Mouse (Mus musculus) G1E (cell line): ENCODE results near the gene Prrx1. TPM values are rescaled to one million over a fixed set of nuclear protein-coding genes. Genes with fewer than 3 reads are reported as not detected.

Experiments used
- ATAC-seq: 2 replicates; pipeline ENCODE4 v1.8.0; 2016; ENCODE audit warnings: mild to moderate bottlenecking; ENCODE audit not compliant: insufficient number of reproducible peaks, poor library complexity, low FRiP score, severe bottlenecking; ENCODE audit errors: extremely low read depth
- DNase-seq: peaks from one replicate; pipeline ENCODE4 v3.0.0; 2012; ENCODE audit warnings: low spot score
- H3K27me3 ChIP-seq: 2 replicates; pipeline ENCODE4 v1.6.1; 2012; ENCODE audit warnings: mild to moderate bottlenecking, low read length, inconsistent platforms; ENCODE audit not compliant: insufficient read depth
- H3K36me3 ChIP-seq: replicated peaks from 2 replicates; pipeline ENCODE3; 2012; ENCODE audit warnings: mild to moderate bottlenecking, inconsistent platforms
- H3K4me1 ChIP-seq: 2 replicates; pipeline ENCODE4 v1.6.1; 2012; ENCODE audit warnings: low read depth, low read length, inconsistent platforms, mixed read lengths; ENCODE audit not compliant: insufficient read depth
- H3K4me3 ChIP-seq: 2 replicates; pipeline ENCODE4 v1.5.1; 2012; ENCODE audit warnings: low read depth, mild to moderate bottlenecking, inconsistent platforms, low read length, moderate library complexity, mixed read lengths
- H3K9me3 ChIP-seq: replicated peaks from 2 replicates; pipeline ENCODE4 v1.6.1; 2012; ENCODE audit warnings: inconsistent platforms
- CTCF ChIP-seq: IDR thresholded peaks from 2 replicates; pipeline ENCODE4 v1.5.1; 2012; ENCODE audit warnings: low read depth, low read length, inconsistent platforms, mixed read lengths
- GATA1 ChIP-seq: IDR thresholded peaks from 2 replicates; pipeline ENCODE4 v1.6.1; 2012; ENCODE audit warnings: borderline replicate concordance, low read length, inconsistent platforms, mixed read lengths
- GATA2 ChIP-seq: IDR thresholded peaks from 2 replicates; pipeline ENCODE4 v1.6.1; 2012; ENCODE audit warnings: low read depth, low read length, inconsistent platforms, borderline replicate concordance
- POLR2AphosphoS5 ChIP-seq: IDR thresholded peaks from 2 replicates; pipeline ENCODE4 v1.6.1; 2012; ENCODE audit warnings: low read depth, low read length, inconsistent platforms; ENCODE audit not compliant: insufficient replicate concordance
- TAL1 ChIP-seq: conservative IDR thresholded peaks from 2 replicates; pipeline ENCODE4 v1.6.1; 2012; ENCODE audit warnings: low read depth, low read length, inconsistent platforms, mixed read lengths
- polyA plus RNA-seq: library from polyadenylated mRNA; stranded (reverse); fragments of >175 nt; gene quantifications from 2 replicates; pipeline ENCODE4 v1.2.3, GENCODE M21; 2012
- total RNA-seq, 2 experiments: library from RNA; stranded (forward) in 1 of 2; stranded (reverse) in 1 of 2; fragments of 200-1000 nt in 1 of 2; fragments of >200 nt in 1 of 2; fragmentation: Nextera tagmentation in 1 of 2; gene quantifications; 2 replicates each; pipeline ENCODE4 v1.2.3; 2014 to 2017

Gene Prrx1
- total and polyA plus RNA-seq, 3 experiments: 0.05 TPM; not detected in 2

DNA sequence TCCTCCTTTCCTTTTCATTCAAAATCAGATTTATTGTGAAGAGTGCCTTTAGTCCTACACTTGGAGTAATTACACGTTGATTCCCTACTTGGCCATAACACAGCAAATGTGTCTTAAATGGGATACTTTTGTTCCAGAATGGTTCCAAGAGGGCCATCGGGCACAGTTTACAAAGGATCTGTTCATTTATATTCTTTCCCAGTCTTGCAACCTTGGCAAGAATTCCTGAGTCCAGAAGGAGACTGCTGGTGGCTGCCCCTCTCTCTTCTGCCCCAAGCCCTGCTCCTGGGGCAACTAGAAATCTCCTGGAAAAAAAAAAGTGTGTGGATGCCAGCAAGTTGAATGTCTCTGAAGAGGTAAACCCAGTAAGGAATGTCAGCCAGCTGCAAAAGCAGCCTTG lies 56.2 kb downstream of the Prrx1 start:
- no peaks in the 10 kb centered on the region for H3K27me3 ChIP-seq
- no peak for ATAC-seq

GRCm38 (mm10) chr1:163255884-163256283 lies 57.6 kb downstream of the Prrx1 start:
- ATAC-seq: no peak
- DNase-seq: no peak
- Histone ChIP-seq H3K4me3 (no peak overlapping the region), H3K4me1 (no peaks in the 10 kb centered on the region), H3K9me3 (no peaks in the 10 kb centered on the region), H3K27me3 (no peaks in the 10 kb centered on the region), H3K36me3 (no peaks in the 10 kb centered on the region)
- no peak for TF ChIP-seq CTCF
- TF ChIP-seq POLR2AphosphoS5: no peak
- no peak for TF ChIP-seq GATA1
- no peak for TF ChIP-seq GATA2
- no peak for TF ChIP-seq TAL1

More for the DNA sequence above, 56.2 kb downstream of the Prrx1 start:
- H3K4me3 ChIP-seq: no peak overlapping the region
- H3K9me3 ChIP-seq: no peaks in the 10 kb centered on the region
- no peaks in the 10 kb centered on the region for H3K36me3 ChIP-seq
- no peak for DNase-seq
- H3K4me1 ChIP-seq: no peaks in the 10 kb centered on the region
- TF ChIP-seq TAL1: no peak
- TF ChIP-seq POLR2AphosphoS5: no peak
- no peak for TF ChIP-seq GATA2
- no peak for TF ChIP-seq CTCF
- TF ChIP-seq GATA1: no peak

- no peaks in the 10 kb centered on the region for H3K4me1 ChIP-seq
- DNase-seq: no peak
Measured at GRCm38 (mm10) chr1:163252796-163253195, 60.7 kb downstream of the Prrx1 start.

GRCm38 (mm10) chr1:163252331-163252730 lies 61.2 kb downstream of the Prrx1 start:
- ATAC-seq: no peak
- Histone ChIP-seq H3K4me1 (no peaks in the 10 kb centered on the region), H3K27me3 (no peaks in the 10 kb centered on the region), H3K9me3 (no peaks in the 10 kb centered on the region), H3K4me3 (no peak overlapping the region), H3K36me3 (no peaks in the 10 kb centered on the region)
- TF ChIP-seq CTCF: no peak
- TF ChIP-seq GATA2: no peak
- no peak for TF ChIP-seq TAL1
- TF ChIP-seq POLR2AphosphoS5: no peak
- no peak for TF ChIP-seq GATA1
- no peak for DNase-seq

More at GRCm38 (mm10) chr1:163252796-163253195, 60.7 kb downstream of the Prrx1 start:
- Histone ChIP-seq H3K36me3 (no peaks in the 10 kb centered on the region), H3K27me3 (no peaks in the 10 kb centered on the region), H3K9me3 (no peaks in the 10 kb centered on the region), H3K4me3 (no peak overlapping the region)
- no peak for ATAC-seq
- no peak for TF ChIP-seq GATA1
- TF ChIP-seq CTCF: no peak
- no peak for TF ChIP-seq GATA2

DNA sequence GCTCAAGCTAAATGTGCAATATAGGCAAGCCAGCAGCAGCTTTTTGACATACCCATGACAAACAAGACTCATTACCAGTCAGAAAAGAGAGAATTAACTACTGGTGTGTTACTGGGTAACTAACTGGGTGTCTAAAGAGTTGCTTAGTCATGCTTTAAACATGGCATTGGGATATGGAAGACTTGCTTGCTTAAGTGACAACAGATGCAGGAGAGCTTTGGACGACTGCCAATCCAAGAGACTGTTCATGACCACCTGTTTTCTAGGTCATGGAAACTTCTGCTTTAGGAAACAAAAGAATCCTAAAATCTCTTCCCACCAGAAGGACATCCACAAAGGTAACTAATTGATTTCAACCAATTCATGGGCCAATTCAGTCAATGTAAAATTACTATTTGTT lies 61.7 kb downstream of the Prrx1 start:
- H3K4me3 ChIP-seq: no peak overlapping the region
- H3K27me3 ChIP-seq: no peaks in the 10 kb centered on the region
- no peaks in the 10 kb centered on the region for H3K9me3 ChIP-seq
- no peaks in the 10 kb centered on the region for H3K4me1 ChIP-seq
- no peak for TF ChIP-seq TAL1
- DNase-seq: no peak
- no peaks in the 10 kb centered on the region for H3K36me3 ChIP-seq
- ATAC-seq: no peak

- Histone ChIP-seq H3K27me3 (no peaks in the 10 kb centered on the region), H3K36me3 (no peaks in the 10 kb centered on the region), H3K4me3 (no peak overlapping the region), H3K4me1 (no peaks in the 10 kb centered on the region), H3K9me3 (no peaks in the 10 kb centered on the region)
- ATAC-seq: no peak
- no peak for TF ChIP-seq GATA2
- TF ChIP-seq TAL1: no peak
- TF ChIP-seq POLR2AphosphoS5: no peak
- TF ChIP-seq CTCF: no peak
- no peak for TF ChIP-seq GATA1
- no peak for DNase-seq
Measured at GRCm38 (mm10) chr1:163238950-163239349, 74.6 kb downstream of the Prrx1 start.

DNA sequence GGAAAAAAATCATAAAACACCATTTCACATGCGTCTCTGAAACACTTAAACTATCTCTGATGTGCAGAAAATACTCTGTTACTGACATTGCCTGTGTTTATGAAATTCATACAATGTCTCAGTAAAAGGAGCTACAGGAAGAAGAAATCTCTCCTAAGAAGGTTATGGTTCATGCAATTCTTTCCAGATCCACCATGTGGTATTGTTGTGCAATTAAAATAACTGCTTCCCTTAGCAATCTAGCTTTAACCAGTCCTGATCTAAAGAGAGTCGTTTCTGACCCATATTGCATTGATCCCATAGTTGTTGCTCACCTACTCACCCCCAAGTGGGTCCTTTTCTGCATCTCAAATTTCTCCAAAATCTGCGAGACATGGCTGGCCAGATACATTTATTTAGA lies 82.3 kb downstream of the Prrx1 start:
- Histone ChIP-seq H3K4me1 (no peaks in the 10 kb centered on the region), H3K9me3 (no peaks in the 10 kb centered on the region), H3K27me3 (no peaks in the 10 kb centered on the region), H3K36me3 (no peaks in the 10 kb centered on the region), H3K4me3 (no peak overlapping the region)
- TF ChIP-seq POLR2AphosphoS5 (no peak), GATA2 (no peak), TAL1 (no peak), GATA1 (no peak), CTCF (no peak)
- DNase-seq (no peak), ATAC-seq (no peak)
